Mouse (Mus musculus): ENCODE results near the gene Masp1. TPM values are rescaled to one million over a fixed set of nuclear protein-coding genes. Genes with fewer than 3 reads are reported as not detected.

Masp1 gene
- total and polyA plus RNA-seq, 3 experiments = 0.11 to 0.34 TPM; not detected in 1

DNA sequence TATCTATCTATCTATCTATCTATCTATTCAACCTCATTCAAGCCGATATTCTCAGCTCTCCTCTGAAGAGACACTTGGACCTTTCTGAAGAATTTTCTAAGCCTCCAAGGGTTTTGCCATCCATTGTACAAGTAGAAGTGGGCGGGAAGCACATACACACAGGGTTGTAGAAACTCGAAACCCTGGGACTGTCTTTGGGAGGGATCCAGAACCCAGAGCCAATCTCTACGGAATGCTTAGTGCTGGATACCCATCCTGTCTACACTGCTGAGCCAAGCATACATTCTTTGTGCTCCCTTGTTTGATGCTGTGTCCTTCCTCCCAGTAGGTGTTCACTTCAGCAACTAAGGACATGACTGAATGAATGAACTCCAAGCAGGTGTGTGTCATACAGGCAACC lies 22.3 kb upstream of the Masp1 start:
- H3K4me2 ChIP-seq (ENCODE audit: insufficient read depth, low read depth, poor library complexity, severe bottlenecking) = no peak overlapping the region
- H3K27ac ChIP-seq (ENCODE audit: insufficient read depth, low read depth) = no peak overlapping the region
- no peaks in the 10 kb centered on the region for H3K4me1 ChIP-seq (ENCODE audit: control insufficient read depth in 1 of 2, insufficient read depth in 2 of 2)
- DNase-seq (ENCODE audit: extremely low read depth) = no peak
- no peak overlapping the region for H3K9ac ChIP-seq (ENCODE audit: insufficient read depth, low read depth)
- H3K36me3 ChIP-seq (replicated peaks in 1 of 2; ENCODE audit: control insufficient read depth in 1 of 2, insufficient read depth in 1 of 2, low read length in 1 of 2) = no peaks in the 10 kb centered on the region
- no peaks in the 10 kb centered on the region for H3K79me2 ChIP-seq (replicated peaks; ENCODE audit: control insufficient read depth, extremely low read depth, insufficient read depth, poor library complexity, severe bottlenecking)
- no peak for TF ChIP-seq MAZ (IDR thresholded peaks at IDR 0.05; ENCODE audit: low read depth, low read length)
- dilution Hi-C loops (cut with MboI; ENCODE audit: extremely low pct_ligation_motif_present, extremely low pct_unique_long_range_greater_than_20kb, low sequenced_read_pairs) (no loop called here), in situ Hi-C loops (cut with MboI; ENCODE audit: low pct_ligation_motif_present, low pct_unique_long_range_greater_than_20kb, low sequenced_read_pairs) (no loop called here)
- no peak overlapping the region for H3K4me3 ChIP-seq (replicated peaks in 1 of 3; ENCODE audit: low read depth in 2 of 3, low read length in 2 of 3, poor library complexity in 1 of 3)
- no peaks in the 10 kb centered on the region for H3K9me3 ChIP-seq (replicated peaks; ENCODE audit: low read length)
- no peaks in the 10 kb centered on the region for H3K27me3 ChIP-seq (replicated peaks)

DNA sequence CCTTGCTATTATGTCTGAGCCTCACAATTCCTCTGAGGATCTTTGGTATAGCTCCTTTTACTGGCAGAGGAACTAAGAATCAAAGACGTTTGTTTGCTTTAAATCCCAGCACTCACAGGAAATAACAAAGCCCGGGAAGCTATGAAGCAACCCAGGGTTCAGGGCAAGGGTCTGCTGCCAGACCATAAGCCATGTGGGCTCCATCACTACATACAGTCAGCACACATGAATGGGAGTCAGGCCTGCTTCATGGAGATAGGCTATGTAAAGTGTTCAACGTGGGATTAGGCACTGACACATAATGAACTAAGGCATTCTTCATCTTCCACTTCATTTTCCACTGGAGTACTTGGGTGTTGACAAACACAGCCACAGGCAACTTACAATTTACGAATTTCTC lies 20.4 kb upstream of the Masp1 start:
- no peak for DNase-seq (ENCODE audit: extremely low read depth)
- Histone ChIP-seq H3K27ac (ENCODE audit: insufficient read depth, low read depth) (no peak overlapping the region), H3K4me1 (ENCODE audit: control insufficient read depth in 1 of 2, insufficient read depth in 2 of 2) (no peaks in the 10 kb centered on the region), H3K9ac (ENCODE audit: insufficient read depth, low read depth) (no peak overlapping the region), H3K27me3 (replicated peaks) (no peaks in the 10 kb centered on the region), H3K4me3 (replicated peaks in 1 of 3; ENCODE audit: low read depth in 2 of 3, low read length in 2 of 3, poor library complexity in 1 of 3) (no peak overlapping the region), H3K9me3 (replicated peaks; ENCODE audit: low read length) (no peaks in the 10 kb centered on the region), H3K79me2 (replicated peaks; ENCODE audit: control insufficient read depth, extremely low read depth, insufficient read depth, poor library complexity, severe bottlenecking) (no peaks in the 10 kb centered on the region), H3K36me3 (replicated peaks in 1 of 2; ENCODE audit: control insufficient read depth in 1 of 2, insufficient read depth in 1 of 2, low read length in 1 of 2) (no peaks in the 10 kb centered on the region), H3K4me2 (ENCODE audit: insufficient read depth, low read depth, poor library complexity, severe bottlenecking) (no peak overlapping the region)
- TF ChIP-seq POLR2AphosphoS2 (IDR thresholded peaks at IDR 0.05; ENCODE audit: low read depth, low read length) (no peak), E2F4 (IDR thresholded peaks at IDR 0.05; ENCODE audit: insufficient replicate concordance, low read depth, low read length) (no peak), IRF4 (IDR thresholded peaks at IDR 0.05; ENCODE audit: low read depth, low read length) (no peak), MYC (IDR thresholded peaks at IDR 0.05; ENCODE audit: low read depth, low read length) (no peak), ETS1 (conservative IDR thresholded peaks at IDR 0.05; ENCODE audit: low read depth, low read length) (no peak), GABPA (IDR thresholded peaks at IDR 0.05; ENCODE audit: insufficient replicate concordance, low read depth, low read length) (no peak), TCF12 (IDR thresholded peaks at IDR 0.05; ENCODE audit: low read depth, low read length) (no peak), ZMIZ1 (IDR thresholded peaks at IDR 0.05; ENCODE audit: low read depth, low read length) (no peak), JUN (IDR thresholded peaks at IDR 0.05; ENCODE audit: insufficient read depth, low read depth, low read length) (no peak), CHD2 (IDR thresholded peaks at IDR 0.05; ENCODE audit: low read length) (no peak), MAFK (IDR thresholded peaks at IDR 0.05; ENCODE audit: insufficient replicate concordance, low read length) (no peak), ZNF384 (IDR thresholded peaks at IDR 0.05; ENCODE audit: low read depth, low read length) (no peak), SIN3A (IDR thresholded peaks at IDR 0.05; ENCODE audit: low read length) (no peak), PAX5 (IDR thresholded peaks at IDR 0.05; ENCODE audit: low read length) (no peak), MAX (IDR thresholded peaks at IDR 0.05; ENCODE audit: low read length) (no peak)
- in situ Hi-C loops (cut with MboI; ENCODE audit: low pct_ligation_motif_present, low pct_unique_long_range_greater_than_20kb, low sequenced_read_pairs) = no loop called here
- dilution Hi-C loops (cut with MboI; ENCODE audit: extremely low pct_ligation_motif_present, extremely low pct_unique_long_range_greater_than_20kb, low sequenced_read_pairs) = no loop called here
